Mouse (Mus musculus) midbrain, embryonic 12.5 days (tissue): Measurements from ENCODE around the gene Gpr83. TPM values are rescaled to one million over a fixed set of nuclear protein-coding genes. Genes with fewer than 3 reads are reported as not detected.
A peak's percentile ranks its signal among the peaks of the same experiment; 100 is the strongest.

Experiments used
- ATAC-seq: fragments of 200-750 bp; cut with Nextera tagmentation; 2 replicates; pipeline ENCODE4 v1.8.0; 2017; ENCODE audit warnings: low read depth, moderate TSS enrichment, moderate library complexity; ENCODE audit not compliant: low FRiP score
- H3K27ac ChIP-seq: fragments of 300-500 bp; sonication (generic); replicated peaks from 2 replicates; pipeline ENCODE4 v1.5.1; 2016; ENCODE audit warnings: mild to moderate bottlenecking
- H3K27me3 ChIP-seq: fragments of 300-500 bp; sonication (generic); 2 replicates; pipeline ENCODE4 v1.6.1; 2016; ENCODE audit warnings: mild to moderate bottlenecking
- H3K36me3 ChIP-seq: fragments of 300-500 bp; sonication (generic); 2 replicates; pipeline ENCODE4 v1.6.1; 2016
- H3K4me1 ChIP-seq: fragments of 300-500 bp; sonication (generic); 2 replicates; pipeline ENCODE4 v1.6.1; 2016
- H3K4me2 ChIP-seq: fragments of 300-500 bp; sonication (generic); replicated peaks from 2 replicates; pipeline ENCODE4 v1.6.1; 2016; ENCODE audit warnings: mild to moderate bottlenecking, moderate library complexity
- H3K4me3 ChIP-seq: fragments of 300-500 bp; sonication (generic); 2 replicates; pipeline ENCODE4 v1.5.1; 2016; ENCODE audit warnings: mild to moderate bottlenecking
- H3K9ac ChIP-seq: fragments of 300-500 bp; sonication (generic); replicated peaks from 2 replicates; pipeline ENCODE4 v1.6.1; 2016; ENCODE audit warnings: mild to moderate bottlenecking, moderate library complexity
- H3K9me3 ChIP-seq: fragments of 300-500 bp; sonication (generic); 2 replicates; pipeline ENCODE4 v1.6.1; 2016; ENCODE audit warnings: mild to moderate bottlenecking
- WGBS: fragments of 180-500 bp; shearing (Covaris S2); methylation state at CpG from one replicate; pipeline ENCODE4 v1.1.7; 2016; 5-methylcytosine and 5-hydroxymethylcytosine counted together
- polyA plus RNA-seq: library from polyadenylated mRNA; unstranded; fragments of >200 nt; fragmentation: Nextera tagmentation; extraction: Ambion mirVana; gene quantifications from 2 replicates; pipeline ENCODE4 v1.2.1, GENCODE M21; 2016

Gene Gpr83
- polyA plus RNA-seq, 1 experiment from 2014 or later: 1.5 TPM

DNA sequence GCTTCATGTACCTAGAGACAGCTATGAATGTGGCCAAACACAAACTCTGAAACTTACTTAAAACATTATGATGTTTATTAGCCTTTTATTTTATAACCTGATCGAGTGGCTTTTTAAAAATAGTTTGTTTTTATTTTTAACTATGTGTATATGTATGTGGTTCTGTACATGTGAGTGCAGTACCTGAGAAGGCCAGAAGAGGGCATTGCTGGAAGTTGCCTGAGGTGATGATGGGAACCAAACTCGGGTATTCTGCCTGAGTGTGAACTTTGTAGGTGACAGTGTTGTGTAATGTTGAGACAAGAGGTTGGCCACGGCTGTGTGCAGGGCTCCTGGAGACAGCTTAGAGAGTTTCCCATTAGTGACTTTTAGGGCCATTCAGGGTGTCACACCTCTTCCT lies 34.6 kb downstream of the Gpr83 start:
- ATAC-seq: no peak
- no peak overlapping the region for H3K4me3 ChIP-seq
- H3K4me2 ChIP-seq: no peak overlapping the region
- no peaks in the 10 kb centered on the region for H3K36me3 ChIP-seq
- peaks cover 8% of the 10 kb centered on the region; the same call in 1 of the 2 replicates for H3K4me1 ChIP-seq
- H3K27me3 ChIP-seq: no peaks in the 10 kb centered on the region
- no peak overlapping the region for H3K27ac ChIP-seq
- H3K9ac ChIP-seq: no peak overlapping the region
- no peaks in the 10 kb centered on the region for H3K9me3 ChIP-seq
- WGBS: 81% methylated on average over 3 of the region's 3 CpGs

DNA sequence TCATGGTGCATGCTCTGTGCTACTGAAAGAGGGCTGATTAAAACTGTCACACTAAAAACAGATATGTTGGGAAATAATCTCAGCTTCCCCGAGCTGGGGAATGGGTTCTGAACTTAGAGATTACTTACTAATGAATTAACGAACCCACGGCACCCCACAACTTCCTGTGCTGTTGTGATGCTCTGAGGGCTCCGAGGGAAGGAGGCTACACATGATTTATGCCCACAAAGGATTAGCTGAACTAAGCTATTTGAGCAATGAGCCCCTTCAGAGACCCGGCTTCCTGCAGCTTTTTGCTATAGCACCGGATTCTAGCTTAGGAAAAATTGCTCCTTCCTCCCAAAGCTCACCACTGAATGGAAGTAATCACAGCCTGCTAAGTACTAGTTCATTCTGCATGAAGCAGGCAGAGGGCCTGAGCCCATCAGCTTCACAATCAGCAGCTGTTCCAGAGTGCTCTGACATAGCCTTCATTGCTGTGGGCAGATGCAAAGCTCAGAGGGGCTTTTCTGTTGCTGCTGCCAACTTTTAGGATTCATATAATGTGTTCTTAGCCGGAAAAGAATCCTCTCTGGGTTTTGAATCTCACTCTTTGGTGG lies 35.3 kb downstream of the Gpr83 start:
- 71% methylated on average over 7 of the region's 7 CpGs for WGBS
- Histone ChIP-seq H3K4me2 (no peak overlapping the region), H3K36me3 (no peaks in the 10 kb centered on the region), H3K4me3 (no peak overlapping the region), H3K9me3 (no peaks in the 10 kb centered on the region), H3K27me3 (no peaks in the 10 kb centered on the region), H3K9ac (no peak overlapping the region), H3K4me1 (peaks cover 7% of the 10 kb centered on the region; the same call in 1 of the 2 replicates), H3K27ac (no peak overlapping the region)
- no peak for ATAC-seq

DNA sequence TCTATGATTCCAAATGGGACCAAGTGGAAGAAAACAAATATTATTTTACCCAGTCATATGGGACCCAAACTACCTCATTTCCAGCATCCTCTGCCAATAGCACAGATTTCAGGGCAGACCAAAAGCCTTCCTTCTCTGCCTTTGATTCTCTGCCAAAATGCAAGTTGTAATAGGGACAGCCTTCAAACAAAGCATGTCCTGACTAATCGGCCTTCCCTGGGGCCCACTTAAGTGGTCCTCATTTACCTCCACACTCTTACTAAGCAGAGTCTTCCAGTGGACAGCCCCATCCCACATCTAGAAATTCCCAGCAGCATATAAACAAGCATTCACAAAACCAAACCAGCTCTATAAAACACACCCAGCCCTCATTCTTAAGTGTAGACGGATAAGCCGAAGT lies 37.1 kb downstream of the Gpr83 start:
- ATAC-seq: no peak
- 80% methylated on average over 3 of the region's 3 CpGs for WGBS
- no peaks in the 10 kb centered on the region for H3K36me3 ChIP-seq
- no peaks in the 10 kb centered on the region for H3K9me3 ChIP-seq
- no peaks in the 10 kb centered on the region for H3K4me1 ChIP-seq
- H3K4me2 ChIP-seq: no peak overlapping the region
- no peak overlapping the region for H3K9ac ChIP-seq
- H3K27me3 ChIP-seq: no peaks in the 10 kb centered on the region
- H3K27ac ChIP-seq: no peak overlapping the region
- H3K4me3 ChIP-seq: no peak overlapping the region

DNA sequence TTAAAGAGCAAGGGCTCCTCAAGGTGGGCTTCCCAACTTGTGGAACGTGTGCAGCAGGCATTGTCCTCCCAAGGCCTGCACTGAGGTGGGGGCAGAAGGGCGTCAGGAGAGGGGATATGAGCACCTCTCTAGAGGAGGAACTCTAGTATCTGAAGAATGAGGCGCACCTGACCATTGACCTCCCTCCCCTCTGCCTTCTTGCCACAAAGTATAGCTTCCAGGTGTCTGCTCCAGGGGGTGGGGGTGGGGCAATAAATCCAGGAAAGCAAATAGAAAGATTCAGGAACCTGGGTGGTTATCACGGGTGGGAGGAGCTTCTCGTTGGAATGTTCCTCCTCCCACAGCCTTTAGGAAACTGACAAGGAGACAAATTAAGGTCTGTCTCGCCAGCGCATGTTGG lies 41.7 kb downstream of the Gpr83 start:
- Histone ChIP-seq H3K36me3 (no peaks in the 10 kb centered on the region), H3K27me3 (no peaks in the 10 kb centered on the region), H3K27ac (no peak overlapping the region), H3K4me2 (no peak overlapping the region), H3K9me3 (no peaks in the 10 kb centered on the region), H3K4me1 (peaks cover 20% of the 10 kb centered on the region), H3K9ac (no peak overlapping the region), H3K4me3 (no peak overlapping the region)
- 90% methylated on average over 7 of the region's 7 CpGs for WGBS
- ATAC-seq: no peak

DNA sequence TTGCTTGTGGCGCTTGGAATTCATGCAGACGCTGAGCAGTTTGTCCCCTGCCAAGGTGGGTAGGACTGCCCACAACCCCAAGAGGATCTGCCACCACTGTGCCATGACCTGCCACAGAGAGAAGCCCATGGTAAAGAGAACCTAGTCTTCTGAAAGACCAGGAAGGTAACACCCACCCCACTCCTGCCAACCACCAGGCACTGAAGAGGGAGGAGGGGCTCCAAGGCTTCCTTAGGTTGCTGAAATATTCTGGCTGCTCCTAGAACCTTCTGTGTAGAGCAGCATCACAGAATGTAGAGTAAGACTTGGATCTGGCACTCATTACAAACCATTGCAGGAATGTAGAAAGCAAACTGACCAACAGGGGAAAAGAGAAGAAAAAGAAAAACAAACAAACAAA lies 42.4 kb downstream of the Gpr83 start:
- Histone ChIP-seq H3K27me3 (no peaks in the 10 kb centered on the region), H3K9ac (no peak overlapping the region), H3K4me2 (no peak overlapping the region), H3K4me3 (no peak overlapping the region), H3K4me1 (peaks cover 20% of the 10 kb centered on the region), H3K9me3 (no peaks in the 10 kb centered on the region), H3K36me3 (no peaks in the 10 kb centered on the region), H3K27ac (no peak overlapping the region)
- WGBS: 98% methylated on average over 2 of the region's 2 CpGs
- ATAC-seq: no peak

DNA sequence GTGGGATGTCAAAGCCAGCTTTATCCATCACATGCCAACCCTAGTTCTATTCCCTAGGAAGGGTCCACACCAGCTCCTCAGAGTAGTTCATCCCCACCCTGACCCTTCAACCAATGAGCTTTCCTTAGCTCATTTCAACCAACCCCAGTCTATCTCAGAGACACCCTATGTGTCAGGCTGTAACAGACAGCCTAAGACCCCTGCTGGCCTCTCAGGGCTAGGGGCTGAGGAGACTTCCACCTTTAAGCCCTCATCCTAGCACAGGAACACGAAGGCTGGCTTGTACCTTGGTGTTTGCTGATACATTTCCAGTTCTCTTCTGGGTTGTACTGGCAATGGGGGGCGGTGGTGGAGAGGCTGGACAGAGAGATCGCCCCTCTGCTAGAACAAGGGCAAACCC lies 43.0 kb downstream of the Gpr83 start:
- Histone ChIP-seq H3K9me3 (no peaks in the 10 kb centered on the region), H3K27ac (no peak overlapping the region)

DNA sequence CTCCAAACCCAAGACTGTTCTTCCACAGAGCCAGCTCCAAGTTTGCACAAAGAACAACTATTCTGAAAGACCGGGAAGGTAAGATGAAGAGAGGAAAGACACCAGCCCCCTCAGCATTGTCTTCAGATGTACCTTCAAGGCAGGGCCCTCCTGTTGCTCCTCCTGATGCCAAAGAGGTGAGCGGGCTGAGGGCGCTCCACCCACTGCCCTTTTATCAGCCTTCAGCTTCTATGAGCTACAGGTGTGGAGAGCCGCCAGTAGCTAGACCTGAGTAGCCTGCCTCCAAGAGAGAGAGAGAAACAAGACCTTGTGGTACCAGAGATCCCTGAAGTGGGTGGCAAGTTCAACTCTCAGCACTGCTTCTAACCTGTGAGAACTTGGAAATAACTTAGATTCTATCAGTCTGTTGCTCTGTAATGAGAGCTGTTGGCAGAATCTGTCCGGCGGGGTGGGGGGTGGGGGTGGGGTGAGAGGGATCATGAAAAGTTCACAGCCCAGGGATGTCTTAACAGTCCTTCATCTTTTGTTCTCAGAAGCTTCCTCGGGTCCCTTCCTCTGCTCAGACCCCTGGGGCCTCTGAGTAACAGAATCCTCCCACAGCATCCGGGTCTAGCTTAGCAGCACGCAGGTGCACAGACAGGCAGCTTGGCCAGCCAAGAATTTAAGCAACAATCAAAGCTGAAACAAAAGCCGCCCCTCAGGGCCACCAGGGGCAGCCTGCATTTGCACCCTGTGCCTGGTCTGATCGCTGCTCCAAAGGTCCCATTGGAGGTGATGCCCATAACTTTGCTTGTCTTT lies 43.8 kb downstream of the Gpr83 start, which contains the start of gene Izumo1r:
TSS of gene Izumo1r (minus strand) at position 369 of the 798 bp plus-strand sequence.
- Histone ChIP-seq H3K36me3 (no peaks in the 10 kb centered on the region), H3K27me3 (no peaks in the 10 kb centered on the region), H3K9me3 (no peaks in the 10 kb centered on the region), H3K4me1 (peaks cover 20% of the 10 kb centered on the region), H3K27ac (no peak within 1 kb of the TSS), H3K9ac (no peak within 1 kb of the TSS), H3K4me2 (no peak within 1 kb of the TSS), H3K4me3 (no peak within 1 kb of the TSS)
- WGBS: 36% methylated on average over 11 of the region's 11 CpGs
- no peak for ATAC-seq

More for the DNA sequence above, 43.0 kb downstream of the Gpr83 start:
- ATAC-seq: no peak
- H3K4me3 ChIP-seq: no peak overlapping the region
- H3K4me1 ChIP-seq: peaks cover 20% of the 10 kb centered on the region
- H3K36me3 ChIP-seq: no peaks in the 10 kb centered on the region
- WGBS: 91% methylated on average over 3 of the region's 3 CpGs
- no peaks in the 10 kb centered on the region for H3K27me3 ChIP-seq
- H3K9ac ChIP-seq: no peak overlapping the region
- no peak overlapping the region for H3K4me2 ChIP-seq

DNA sequence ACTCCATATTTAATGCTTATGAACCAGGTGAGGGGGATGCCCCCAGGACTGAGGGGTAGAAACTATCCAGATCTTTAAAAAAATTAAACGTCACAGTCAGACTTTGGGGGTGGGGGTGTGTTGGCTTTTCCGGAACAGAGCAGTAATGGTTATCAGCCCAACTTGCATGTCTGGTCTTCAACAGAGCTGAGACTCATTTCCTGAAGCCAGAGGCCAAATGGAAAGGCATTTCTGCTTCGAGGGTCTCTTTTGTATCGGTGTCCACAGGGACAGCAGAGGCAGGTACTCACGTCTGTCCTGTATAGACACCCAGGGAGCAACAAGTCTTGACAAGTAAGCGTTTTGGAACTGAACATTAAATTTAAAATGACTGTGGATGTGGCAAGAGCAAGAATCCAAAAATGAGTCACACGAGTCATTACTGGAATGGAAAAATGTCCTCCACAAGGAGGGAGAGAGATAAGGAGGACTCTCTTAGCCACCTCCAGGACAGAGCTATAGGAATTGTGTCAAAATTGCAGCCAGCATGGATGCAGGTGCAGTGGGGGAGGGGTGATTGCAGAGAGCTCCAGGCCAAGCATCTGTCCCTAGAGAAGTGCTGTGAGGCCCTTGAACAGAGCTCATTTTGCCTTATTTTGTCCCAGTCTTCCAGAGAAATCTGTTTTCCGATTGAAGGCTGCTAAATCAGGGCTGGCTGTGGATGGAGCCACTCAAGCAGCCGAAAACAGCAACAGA lies 44.9 kb downstream of the Gpr83 start:
- H3K27ac ChIP-seq: no peak overlapping the region
- WGBS: 52% methylated on average over 9 of the region's 9 CpGs
- H3K27me3 ChIP-seq: no peaks in the 10 kb centered on the region
- no peak overlapping the region for H3K9ac ChIP-seq
- H3K4me2 ChIP-seq: no peak overlapping the region
- peak; percentile 65 for ATAC-seq
- peaks cover 21% of the 10 kb centered on the region for H3K4me1 ChIP-seq
- H3K4me3 ChIP-seq: no peak overlapping the region
- H3K9me3 ChIP-seq: no peaks in the 10 kb centered on the region
- H3K36me3 ChIP-seq: no peaks in the 10 kb centered on the region

DNA sequence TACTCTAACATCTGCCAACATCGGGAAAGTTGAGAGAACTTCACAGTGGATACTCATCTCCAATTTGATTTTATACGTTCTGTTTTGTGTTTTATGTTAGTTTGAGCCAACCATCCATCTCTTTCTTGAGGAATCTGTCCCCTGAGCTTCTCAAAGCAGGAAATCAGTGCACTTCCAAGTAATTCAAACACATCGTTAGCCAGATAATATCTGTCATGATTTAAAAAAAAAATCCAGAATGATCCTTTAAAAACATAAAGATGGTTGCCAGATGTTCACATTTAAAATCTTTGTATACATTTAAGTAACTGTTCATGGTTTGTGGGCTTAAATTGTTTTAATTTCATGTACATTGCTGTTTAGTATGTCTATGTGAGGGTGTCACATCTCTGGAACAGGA lies 45.9 kb downstream of the Gpr83 start:
- no peak overlapping the region for H3K9ac ChIP-seq
- no peaks in the 10 kb centered on the region for H3K27me3 ChIP-seq
- H3K36me3 ChIP-seq: no peaks in the 10 kb centered on the region
- no peak for ATAC-seq
- no peak overlapping the region for H3K27ac ChIP-seq
- peaks cover 24% of the 10 kb centered on the region for H3K4me1 ChIP-seq
- no peaks in the 10 kb centered on the region for H3K9me3 ChIP-seq
- no peak overlapping the region for H3K4me2 ChIP-seq
- H3K4me3 ChIP-seq: no peak overlapping the region
- WGBS: 87% methylated on average over 3 of the region's 3 CpGs

DNA sequence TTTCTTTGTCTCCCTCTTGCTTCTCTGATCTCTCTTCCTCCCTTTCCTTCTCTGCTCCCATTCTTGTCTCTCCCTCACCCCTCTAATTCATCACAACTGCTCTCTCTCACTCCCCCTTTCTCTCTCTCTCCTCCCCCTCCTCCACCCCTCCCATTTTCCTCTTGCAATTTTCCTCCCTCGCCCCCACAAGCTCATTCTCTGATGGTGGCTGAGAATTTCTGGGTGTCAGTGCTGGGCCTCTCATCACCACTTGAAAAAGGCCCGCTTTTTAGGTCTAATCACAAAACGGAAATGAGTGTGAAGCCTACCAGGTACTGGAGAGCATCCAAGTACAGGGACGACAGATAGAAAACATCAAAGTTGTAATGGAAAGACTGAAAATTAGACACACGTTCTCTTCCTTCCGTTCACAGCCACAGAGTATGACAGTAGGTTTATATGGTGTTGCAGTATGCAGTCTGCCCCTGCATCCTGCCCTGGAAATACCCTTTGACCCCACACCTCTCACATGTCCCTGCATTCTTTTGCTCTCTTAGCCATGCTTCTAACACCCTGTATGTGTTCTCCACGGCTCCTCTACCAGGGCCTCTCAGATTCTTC lies 47.9 kb downstream of the Gpr83 start:
- Histone ChIP-seq H3K27me3 (no peaks in the 10 kb centered on the region), H3K36me3 (no peaks in the 10 kb centered on the region)

DNA sequence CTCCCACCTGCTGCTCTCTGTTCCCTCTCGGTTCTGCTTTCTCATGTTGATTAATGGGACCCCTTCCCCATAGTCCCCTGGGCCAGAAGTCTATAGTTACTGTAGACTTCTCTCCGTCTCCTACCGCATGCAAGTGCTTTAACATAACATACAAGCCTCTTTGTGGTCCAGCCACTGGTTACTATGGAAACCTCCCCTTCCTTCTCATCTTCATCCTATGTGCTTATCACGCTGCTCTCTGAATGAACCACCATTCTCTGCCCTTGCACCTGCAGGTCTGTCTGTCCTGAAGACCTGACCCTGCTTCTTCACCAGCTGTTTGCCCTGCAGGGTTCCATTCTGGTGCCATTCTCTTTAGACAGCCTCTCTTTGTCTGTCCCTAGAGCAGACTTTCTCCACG lies 50.0 kb downstream of the Gpr83 start:
- peak; percentile 70 for ATAC-seq
- Histone ChIP-seq H3K9ac (no peak overlapping the region), H3K4me1 (peaks cover 11% of the 10 kb centered on the region), H3K4me2 (no peak overlapping the region), H3K9me3 (no peaks in the 10 kb centered on the region), H3K27me3 (no peaks in the 10 kb centered on the region), H3K36me3 (no peaks in the 10 kb centered on the region), H3K4me3 (no peak overlapping the region), H3K27ac (peak overlapping the region; percentile 46)
- 25% methylated on average over 5 of the region's 5 CpGs for WGBS

More for the DNA sequence above, 47.9 kb downstream of the Gpr83 start:
- 87% methylated on average over 7 of the region's 7 CpGs for WGBS
- Histone ChIP-seq H3K9me3 (no peaks in the 10 kb centered on the region), H3K27ac (no peak overlapping the region), H3K9ac (no peak overlapping the region), H3K4me1 (peaks cover 24% of the 10 kb centered on the region), H3K4me2 (no peak overlapping the region), H3K4me3 (no peak overlapping the region)
- ATAC-seq: no peak

DNA sequence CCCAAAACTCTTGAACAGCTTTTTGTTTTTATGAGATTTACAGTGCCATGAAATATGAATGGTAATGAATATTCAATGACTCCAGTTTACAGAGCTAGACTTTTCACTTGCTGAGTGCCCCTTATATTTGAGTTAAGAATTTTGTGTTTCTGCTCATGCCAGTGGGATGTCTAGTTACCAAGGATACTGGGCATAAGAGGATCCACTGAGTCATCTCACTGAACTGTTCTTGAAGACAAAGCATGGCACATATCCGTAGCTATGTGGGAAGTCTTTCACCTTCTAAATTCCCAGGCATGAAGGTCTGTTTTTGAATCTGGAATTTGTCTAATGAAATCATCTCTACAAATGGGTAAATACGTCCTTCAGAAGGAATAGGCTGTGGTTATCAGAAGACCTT lies 52.0 kb downstream of the Gpr83 start:
- no peak for ATAC-seq
- H3K4me3 ChIP-seq: no peak overlapping the region
- no peak overlapping the region for H3K27ac ChIP-seq
- 81% methylated on average over 2 of the region's 2 CpGs for WGBS
- no peak overlapping the region for H3K9ac ChIP-seq
- no peaks in the 10 kb centered on the region for H3K9me3 ChIP-seq
- H3K36me3 ChIP-seq: no peaks in the 10 kb centered on the region
- H3K4me2 ChIP-seq: no peak overlapping the region
- H3K4me1 ChIP-seq: peaks cover 4% of the 10 kb centered on the region
- no peaks in the 10 kb centered on the region for H3K27me3 ChIP-seq
